Mouse (Mus musculus) CD4-positive, CD25-positive, alpha-beta regulatory T cell, adult 2 months (primary cell): ENCODE results near the gene B4galnt3.
A peak's percentile ranks its signal among the peaks of the same experiment; 100 is the strongest.

Experiments
- DNase-seq: peaks from one replicate; pipeline ENCODE4 v3.0.0-alpha.2; 2012; ENCODE audit warnings: low read depth, low spot score

Gene B4galnt3

GRCm38 (mm10) chr6:120186594-120186993 lies 107.8 kb downstream of the B4galnt3 start:
- no peak for DNase-seq

GRCm38 (mm10) chr6:120185756-120186155 lies 108.6 kb downstream of the B4galnt3 start:
- no peak for DNase-seq

GRCm38 (mm10) chr6:120185012-120185730 lies 109.2 kb downstream of the B4galnt3 start:
- no peak for DNase-seq

- no peak for DNase-seq
Measured at GRCm38 (mm10) chr6:120183771-120184170, 110.6 kb downstream of the B4galnt3 start.

- DNase-seq: no peak
Measured at GRCm38 (mm10) chr6:120182160-120182559, 112.2 kb downstream of the B4galnt3 start.

DNA sequence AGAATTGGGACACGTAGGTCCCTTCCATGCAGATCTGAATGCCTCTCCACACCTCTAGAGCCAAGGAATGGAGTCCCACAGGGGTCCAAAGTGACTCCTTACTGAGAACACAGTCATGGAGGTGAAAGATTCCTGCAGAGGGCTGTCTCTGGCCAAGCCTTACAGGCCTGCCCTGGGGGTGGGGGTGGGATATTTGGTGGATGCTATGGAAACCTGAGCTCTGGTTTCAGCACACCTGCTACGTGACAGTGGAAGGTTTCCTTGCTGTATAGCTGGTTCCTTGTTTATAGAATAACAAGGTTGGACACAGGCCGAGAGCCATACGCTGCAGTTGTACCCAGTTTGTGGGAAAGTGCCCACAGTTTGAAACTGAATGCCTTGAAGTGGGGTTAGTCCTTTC lies 113.9 kb downstream of the B4galnt3 start:
- DNase-seq: no peak

- DNase-seq: no peak
Measured at GRCm38 (mm10) chr6:120179756-120180206, 114.6 kb downstream of the B4galnt3 start.

DNA sequence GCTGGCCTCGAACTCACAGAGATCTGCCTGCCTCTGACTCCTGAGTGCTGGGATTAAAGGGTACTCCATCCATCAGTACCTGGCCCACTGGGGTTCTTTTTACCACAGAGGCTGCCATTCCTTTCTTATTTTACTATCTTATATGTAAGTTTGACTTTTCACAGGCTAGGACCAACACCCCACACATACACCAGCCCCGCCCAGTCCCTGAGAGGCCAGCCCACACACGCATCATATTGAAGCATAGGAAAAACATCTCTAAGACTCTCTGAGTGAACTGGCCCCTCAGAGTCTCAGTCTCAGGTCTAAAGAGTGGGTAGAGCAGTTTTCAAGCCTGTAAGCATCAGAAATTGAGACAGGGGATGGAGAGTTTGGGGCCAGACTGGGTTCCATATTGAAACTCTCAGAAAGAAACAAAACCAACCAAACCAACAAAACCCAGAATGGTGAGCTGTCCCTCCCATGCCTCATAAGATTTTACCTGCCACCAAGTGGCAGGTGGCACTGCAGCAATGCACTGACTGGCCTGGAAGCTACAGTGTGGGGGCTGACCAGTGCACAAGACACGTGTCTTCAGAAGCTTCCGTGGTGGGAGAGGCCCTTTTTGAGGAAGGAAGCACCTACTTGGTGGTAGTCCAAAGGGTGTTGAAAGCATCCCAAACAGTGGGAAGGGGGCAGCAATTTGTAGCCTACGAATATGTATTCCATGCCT lies 115.2 kb downstream of the B4galnt3 start:
- DNase-seq: no peak

DNA sequence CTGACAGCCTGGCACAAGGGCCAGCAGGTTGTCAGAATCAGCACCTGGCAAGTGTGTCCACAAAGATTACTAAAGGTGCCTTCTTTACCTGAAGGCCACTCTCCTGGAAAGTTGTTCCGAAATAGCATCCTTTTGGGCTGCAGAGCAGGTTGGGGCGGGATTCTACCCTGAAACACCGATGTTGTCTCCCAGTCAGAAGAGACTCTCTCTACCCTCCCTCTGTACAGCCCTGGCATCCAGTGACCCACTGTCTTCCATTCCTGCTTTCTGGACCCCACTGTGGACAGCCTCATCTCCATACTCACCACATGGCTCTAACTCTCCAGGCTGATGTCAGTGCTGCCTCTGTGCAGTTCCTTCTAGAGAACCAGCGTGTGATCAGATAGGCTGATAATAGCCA lies 118.7 kb downstream of the B4galnt3 start:
- DNase-seq: no peak

DNA sequence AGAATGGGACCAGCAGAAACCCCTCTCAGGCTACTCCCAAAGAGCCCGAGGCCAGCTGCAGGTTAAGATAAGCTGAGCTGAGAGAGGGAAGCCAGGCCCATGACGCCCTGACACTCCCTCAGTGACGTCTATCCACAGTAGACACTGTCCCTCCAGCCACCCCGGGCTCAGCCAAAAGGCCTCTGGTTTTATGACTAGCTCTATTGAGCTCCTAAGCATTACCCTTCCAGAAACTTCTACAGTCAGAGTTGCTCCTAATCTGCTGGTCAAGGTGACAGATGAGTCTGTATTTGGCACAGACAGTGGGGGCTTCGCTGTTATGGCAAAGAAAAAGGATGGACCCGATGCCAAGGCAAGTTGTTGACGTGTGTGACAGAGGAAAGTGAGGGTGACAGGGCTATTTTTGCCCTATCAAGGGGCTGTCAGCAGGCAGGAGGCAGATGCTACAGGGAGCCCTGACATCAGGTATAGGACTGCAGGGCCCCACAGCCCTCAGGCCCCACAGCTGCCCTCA lies 119.7 kb downstream of the B4galnt3 start:
- no peak for DNase-seq

- no peak for DNase-seq
Measured at GRCm38 (mm10) chr6:120174028-120174601, 120.2 kb downstream of the B4galnt3 start.

- DNase-seq: no peak
Measured at GRCm38 (mm10) chr6:120172294-120173017, 121.9 kb downstream of the B4galnt3 start.

GRCm38 (mm10) chr6:120167574-120167973 lies 126.8 kb downstream of the B4galnt3 start:
- no peak for DNase-seq

GRCm38 (mm10) chr6:120164765-120165164 lies 129.6 kb downstream of the B4galnt3 start:
- DNase-seq: no peak

GRCm38 (mm10) chr6:120162928-120163327 lies 131.4 kb downstream of the B4galnt3 start:
- DNase-seq: no peak

DNA sequence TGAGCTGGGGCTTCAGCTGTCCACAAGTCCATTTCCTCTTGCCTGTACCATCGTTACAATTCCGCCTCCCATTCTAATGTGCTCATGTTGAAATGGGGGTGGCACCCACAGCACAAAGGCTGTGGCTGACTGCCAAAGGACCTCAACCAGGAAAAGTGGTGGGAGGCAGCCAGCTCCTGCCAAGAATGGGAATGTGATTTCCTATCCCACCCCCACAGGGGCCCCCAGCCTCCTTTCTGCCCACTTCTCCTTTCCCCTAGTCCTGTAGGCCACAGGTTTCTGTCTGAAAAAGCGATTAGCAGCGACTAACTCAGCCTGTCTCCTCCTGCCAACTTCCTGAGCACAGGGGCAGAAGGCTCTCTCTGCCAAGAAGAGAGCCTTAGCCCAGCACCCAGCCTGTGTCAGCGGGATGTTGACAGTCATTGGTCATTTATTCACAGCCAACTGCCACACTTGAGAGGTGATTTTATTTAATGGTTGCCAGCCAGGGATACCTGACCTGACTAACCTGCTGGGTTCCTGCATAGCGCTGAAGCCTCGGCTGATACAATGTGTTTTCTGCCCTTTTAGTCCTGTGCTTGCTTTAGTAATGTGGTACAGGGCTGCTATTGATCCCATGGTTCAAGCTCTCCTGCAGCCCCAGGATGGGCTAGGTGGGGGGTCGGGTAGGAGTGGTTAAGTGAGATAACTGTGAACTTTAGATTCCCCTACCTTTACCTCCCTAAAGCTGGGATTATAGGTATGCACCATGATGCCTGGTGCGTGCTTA lies 135.0 kb downstream of the B4galnt3 start:
- DNase-seq: no peak

DNA sequence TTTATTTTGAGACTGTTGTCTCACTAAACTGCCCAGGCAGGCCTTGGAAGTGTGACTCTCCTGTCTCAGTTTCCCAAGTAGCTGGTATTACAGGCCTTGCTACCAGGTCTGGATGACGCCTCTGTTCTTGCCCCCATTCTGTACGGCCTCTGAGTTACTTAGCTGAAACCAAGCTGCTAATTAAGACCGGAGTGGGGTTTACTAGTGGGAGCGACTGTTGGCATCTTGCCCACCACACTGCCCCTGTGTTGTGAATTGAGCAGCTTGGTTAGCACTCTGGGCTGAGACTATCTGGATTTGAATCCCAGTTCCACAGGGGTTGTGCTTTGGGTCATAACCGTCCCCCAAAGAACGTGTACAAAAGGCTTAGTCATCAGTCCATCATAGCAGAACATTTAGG lies 136.9 kb downstream of the B4galnt3 start:
- no peak for DNase-seq

DNA sequence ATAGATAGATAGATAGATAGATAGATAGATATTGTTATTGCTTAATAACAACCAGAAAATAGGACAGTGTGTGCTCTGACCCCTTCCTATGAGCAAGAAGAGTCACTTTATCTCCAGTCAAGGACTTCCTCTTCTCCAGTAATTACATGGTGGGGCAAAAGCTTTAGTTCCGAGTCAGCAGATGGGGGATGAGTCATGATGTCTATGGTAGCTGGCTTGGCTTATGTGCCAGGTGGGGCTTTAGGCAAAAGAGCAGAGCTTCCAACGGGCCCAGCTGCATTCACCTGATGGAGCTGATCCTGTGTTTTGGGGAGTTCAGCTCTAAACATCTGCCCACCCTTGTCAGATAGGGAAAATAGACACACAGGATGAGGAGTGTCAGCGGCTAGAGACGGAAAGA lies 138.8 kb downstream of the B4galnt3 start:
- DNase-seq: no peak

DNA sequence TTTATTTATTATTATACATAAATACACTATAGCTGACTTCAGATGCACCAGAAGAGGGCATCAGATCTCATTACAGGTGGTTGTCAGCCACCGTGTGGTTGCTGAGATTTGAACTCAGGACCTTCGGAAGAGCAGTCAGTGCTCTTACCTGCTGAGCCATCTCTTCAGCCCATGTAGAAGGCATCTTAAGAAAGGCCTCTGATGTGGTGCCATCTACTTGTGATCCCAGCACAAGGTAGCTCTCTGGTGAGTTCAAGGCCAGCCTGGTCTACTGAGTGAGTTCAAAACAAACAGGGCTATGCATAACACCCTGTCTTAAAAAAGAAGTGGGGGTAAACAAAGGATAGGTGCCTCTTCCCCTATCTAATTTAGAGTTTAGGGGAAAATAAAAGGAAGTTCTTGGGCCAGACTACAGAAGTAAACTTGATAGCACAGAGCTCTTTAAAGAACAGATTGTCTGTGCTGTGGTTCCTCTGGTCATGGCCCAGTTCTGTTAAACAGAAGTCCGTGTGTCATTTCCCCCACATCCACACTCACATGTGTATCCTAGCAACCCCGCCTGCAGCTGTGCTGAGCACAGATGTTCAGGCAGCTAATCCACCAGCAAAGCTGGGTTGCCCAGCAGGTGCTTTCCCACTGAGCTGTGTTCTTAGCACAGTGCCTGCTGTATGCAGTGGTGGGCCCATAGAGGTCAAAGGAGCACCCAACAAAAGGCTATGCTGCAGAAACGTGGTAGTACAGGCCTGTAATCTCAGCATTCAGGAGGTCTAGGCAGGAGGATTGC lies 139.6 kb downstream of the B4galnt3 start:
- peak; percentile 62 for DNase-seq
